Mouse (Mus musculus) liver, embryonic 12.5 days (tissue): Measurements from ENCODE around the gene Tubb5. TPM values are rescaled to one million over a fixed set of nuclear protein-coding genes. Genes with fewer than 3 reads are reported as not detected.

Experiments used
- ATAC-seq: fragments of 200-750 bp; cut with Nextera tagmentation; 2 replicates; pipeline ENCODE4 v1.8.0; 2017; ENCODE audit warnings: moderate number of reproducible peaks, mild to moderate bottlenecking, moderate library complexity
- H3K27ac ChIP-seq: fragments of 300-500 bp; sonication (generic); 2 replicates; pipeline ENCODE4 v1.5.1; 2016; ENCODE audit warnings: mild to moderate bottlenecking
- H3K27me3 ChIP-seq: fragments of 300-500 bp; sonication (generic); replicated peaks from 2 replicates; pipeline ENCODE4 v1.6.1; 2016; ENCODE audit warnings: mild to moderate bottlenecking, moderate library complexity
- H3K36me3 ChIP-seq: fragments of 300-500 bp; sonication (generic); 2 replicates; pipeline ENCODE4 v1.6.1; 2016; ENCODE audit warnings: mild to moderate bottlenecking, moderate library complexity
- H3K4me1 ChIP-seq: fragments of 300-500 bp; sonication (generic); 2 replicates; pipeline ENCODE4 v1.6.1; 2016
- H3K4me2 ChIP-seq: fragments of 300-500 bp; sonication (generic); 2 replicates; pipeline ENCODE4 v1.6.1; 2016; ENCODE audit warnings: mild to moderate bottlenecking, moderate library complexity
- H3K4me3 ChIP-seq: fragments of 300-500 bp; sonication (generic); 2 replicates; pipeline ENCODE4 v1.5.1; 2016; ENCODE audit warnings: mild to moderate bottlenecking, moderate library complexity
- H3K9ac ChIP-seq: fragments of 300-500 bp; sonication (generic); 2 replicates; pipeline ENCODE4 v1.6.1; 2016; ENCODE audit warnings: mild to moderate bottlenecking, moderate library complexity
- H3K9me3 ChIP-seq: fragments of 300-500 bp; sonication (generic); replicated peaks from 2 replicates; pipeline ENCODE4 v1.6.1; 2016; ENCODE audit warnings: mild to moderate bottlenecking, moderate library complexity
- WGBS: fragments of 180-500 bp; shearing (Covaris S2); methylation state at CpG from one replicate; pipeline ENCODE4 v1.1.7; 2016; ENCODE audit not compliant: insufficient replicate concordance; 5-methylcytosine and 5-hydroxymethylcytosine counted together
- polyA plus RNA-seq: library from polyadenylated mRNA; unstranded; fragments of >200 nt; fragmentation: Nextera tagmentation; extraction: Ambion mirVana; gene quantifications from 2 replicates; pipeline ENCODE4 v1.2.1, GENCODE M21; 2016

Tubb5 gene
- polyA plus RNA-seq, 1 experiment from 2014 or later, result 600 TPM

DNA sequence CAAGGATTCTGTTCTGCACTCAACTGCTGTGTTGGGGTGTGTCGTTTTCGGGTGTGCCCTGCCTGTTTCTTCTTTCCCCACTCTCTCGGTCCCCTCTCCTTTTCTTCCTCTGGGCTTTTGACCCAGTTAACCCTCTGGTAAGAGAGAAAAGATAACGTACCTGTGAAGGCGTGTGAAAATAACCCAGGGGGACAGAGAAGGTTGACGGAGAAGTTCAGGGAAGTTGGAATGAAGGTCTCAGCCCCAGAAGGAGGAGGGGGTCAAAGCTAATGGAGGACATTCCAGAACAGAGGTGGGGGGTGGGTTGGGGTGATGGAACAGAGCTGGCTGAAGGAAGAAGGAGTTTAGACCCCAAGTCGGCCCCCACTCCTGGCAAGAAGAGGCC, 30.8 kb upstream of the Tubb5 start:
- Histone ChIP-seq H3K27ac (peak overlapping the region; percentile 78), H3K4me2 (peak overlapping the region; percentile 91), H3K36me3 (peaks cover 7% of the 10 kb centered on the region), H3K4me1 (peaks cover 90% of the 10 kb centered on the region), H3K27me3 (peaks cover 58% of the 10 kb centered on the region), H3K9ac (peak overlapping the region; percentile 62), H3K9me3 (peaks cover 6% of the 10 kb centered on the region; the same call in 1 of the 2 replicates), H3K4me3 (peak overlapping the region; percentile 61)
- ATAC-seq, result no peak
- 6% methylated on average over 7 of the region's 7 CpGs for WGBS

DNA sequence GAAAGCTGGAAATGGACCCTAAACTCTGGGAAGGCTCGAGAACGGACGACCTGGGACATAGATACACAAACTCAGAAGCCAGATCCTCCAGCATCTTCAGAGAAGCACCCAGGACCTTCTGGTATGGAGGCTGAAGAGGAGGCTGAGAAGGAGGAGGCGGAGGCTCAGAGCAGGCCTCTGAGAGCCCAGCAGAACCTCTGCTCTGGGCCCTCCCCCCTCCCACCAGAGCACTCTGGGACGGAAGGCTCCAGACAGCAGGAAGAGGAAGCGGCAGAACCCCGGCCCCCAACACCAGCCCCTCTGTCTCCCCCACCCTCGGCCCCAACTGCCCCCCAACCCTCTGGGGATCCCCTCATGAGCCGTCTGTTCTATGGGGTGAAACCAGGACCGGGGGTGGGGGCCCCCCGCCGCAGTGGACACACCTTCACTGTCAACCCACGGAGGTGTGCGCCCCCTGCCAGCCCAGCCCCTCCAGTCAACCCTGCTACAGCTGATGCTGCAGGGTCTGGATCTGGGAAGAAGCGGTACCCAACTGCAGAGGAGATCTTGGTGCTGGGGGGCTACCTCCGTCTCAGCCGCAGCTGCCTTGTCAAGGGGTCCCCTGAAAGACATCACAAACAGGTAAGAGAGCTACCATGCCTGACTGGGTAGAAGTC, 30.2 kb upstream of the Tubb5 start:
- no peak for ATAC-seq
- Histone ChIP-seq H3K4me3 (peak overlapping the region; percentile 61), H3K36me3 (peaks cover 7% of the 10 kb centered on the region), H3K4me2 (peak overlapping the region; percentile 91), H3K9me3 (peaks cover 6% of the 10 kb centered on the region; the same call in 1 of the 2 replicates), H3K4me1 (peaks cover 83% of the 10 kb centered on the region), H3K27ac (peak overlapping the region; percentile 78), H3K9ac (peak overlapping the region; percentile 62), H3K27me3 (peaks cover 64% of the 10 kb centered on the region)
- WGBS, result 15% methylated on average over 17 of the region's 17 CpGs

DNA sequence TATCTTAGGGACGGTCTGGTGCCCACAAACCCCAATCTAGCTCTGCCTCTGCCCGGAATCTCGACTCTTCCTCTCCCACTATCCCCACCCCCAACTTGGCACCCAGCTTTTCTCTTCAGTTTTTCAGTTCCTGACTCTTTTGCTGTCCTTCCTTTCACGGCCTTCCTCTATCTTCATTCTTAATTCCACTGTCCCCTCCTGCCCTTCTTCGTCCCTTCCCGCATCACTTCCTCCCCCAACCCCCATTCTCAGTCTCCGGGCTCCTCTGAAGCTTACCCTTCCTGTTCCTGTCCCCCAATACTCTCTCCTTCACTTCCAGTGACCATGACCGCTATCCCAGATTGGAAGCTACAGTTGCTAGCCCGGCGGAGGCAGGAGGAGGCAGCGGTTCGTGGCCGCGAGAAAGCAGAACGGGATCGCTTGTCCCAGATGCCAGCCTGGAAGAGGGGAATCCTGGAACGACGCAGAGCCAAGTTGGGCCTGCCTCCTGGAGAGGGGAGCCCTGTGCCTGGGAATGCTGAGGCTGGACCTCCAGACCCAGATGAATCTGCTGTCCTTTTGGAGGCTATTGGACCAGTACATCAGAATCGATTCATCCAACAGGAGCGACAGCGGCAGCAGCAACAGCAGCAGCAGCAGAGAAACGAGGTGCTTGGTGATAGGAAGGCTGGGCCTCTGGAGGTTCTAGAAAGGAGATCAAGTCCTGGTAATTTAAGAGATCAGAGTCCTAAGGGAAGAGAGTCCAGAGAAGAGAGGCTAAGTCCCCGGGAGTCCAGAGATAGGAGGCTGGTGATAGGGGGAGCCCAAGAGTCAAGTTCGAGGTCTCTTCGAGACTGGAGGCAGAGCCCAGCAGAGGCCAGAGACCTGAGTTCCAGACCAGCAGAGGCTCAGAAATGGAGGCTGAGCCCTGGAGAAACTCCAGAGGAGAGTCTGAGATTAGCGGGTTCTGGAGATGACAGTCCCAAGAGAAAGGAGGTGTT, 29.1 kb upstream of the Tubb5 start:
- Histone ChIP-seq H3K4me3 (peak overlapping the region; percentile 61), H3K9me3 (peaks cover 6% of the 10 kb centered on the region; the same call in 1 of the 2 replicates), H3K4me2 (peak overlapping the region; percentile 91), H3K4me1 (peaks cover 77% of the 10 kb centered on the region), H3K27ac (peak overlapping the region; percentile 78), H3K9ac (peak overlapping the region; percentile 66), H3K27me3 (peaks cover 70% of the 10 kb centered on the region), H3K36me3 (peaks cover 7% of the 10 kb centered on the region)
- WGBS, result 4% methylated on average over 26 of the region's 26 CpGs
- ATAC-seq, result no peak

DNA sequence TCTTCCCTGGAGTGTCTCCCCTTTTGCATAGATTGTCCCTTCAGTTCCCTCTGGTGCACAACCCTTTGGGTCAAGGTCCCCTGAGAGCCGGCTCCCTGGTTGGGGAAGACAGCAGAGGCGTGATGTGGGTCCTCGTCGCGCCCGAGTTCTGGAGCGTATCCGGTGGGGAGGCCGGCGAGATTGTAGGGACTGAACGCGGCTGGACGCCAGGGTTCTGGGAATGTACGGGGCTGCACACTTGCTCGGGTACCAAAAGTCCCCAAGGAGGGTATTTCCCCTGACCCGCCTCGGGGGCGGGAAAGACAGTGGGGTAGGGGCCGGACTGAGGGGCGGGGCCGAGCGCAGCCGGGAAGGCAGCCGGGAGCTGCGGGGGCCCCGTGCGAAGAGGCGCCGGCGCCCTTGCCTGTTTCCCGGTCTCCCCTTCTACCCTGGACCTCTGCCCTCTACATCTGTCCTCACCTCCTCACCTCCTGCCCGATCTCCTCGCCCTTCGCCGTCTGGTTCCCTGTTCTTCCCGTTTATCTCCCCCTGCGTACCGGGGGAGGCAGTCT, 28.2 kb upstream of the Tubb5 start:
- Histone ChIP-seq H3K4me1 (peaks cover 81% of the 10 kb centered on the region), H3K4me3 (peak overlapping the region; percentile 61), H3K9ac (peak overlapping the region; percentile 66), H3K36me3 (peaks cover 4% of the 10 kb centered on the region), H3K9me3 (peaks cover 4% of the 10 kb centered on the region; the same call in 1 of the 2 replicates), H3K4me2 (peak overlapping the region; percentile 91), H3K27me3 (peaks cover 70% of the 10 kb centered on the region), H3K27ac (peak overlapping the region; percentile 78)
- under 1% methylated on average over 38 of the region's 38 CpGs for WGBS
- ATAC-seq, result no peak

DNA sequence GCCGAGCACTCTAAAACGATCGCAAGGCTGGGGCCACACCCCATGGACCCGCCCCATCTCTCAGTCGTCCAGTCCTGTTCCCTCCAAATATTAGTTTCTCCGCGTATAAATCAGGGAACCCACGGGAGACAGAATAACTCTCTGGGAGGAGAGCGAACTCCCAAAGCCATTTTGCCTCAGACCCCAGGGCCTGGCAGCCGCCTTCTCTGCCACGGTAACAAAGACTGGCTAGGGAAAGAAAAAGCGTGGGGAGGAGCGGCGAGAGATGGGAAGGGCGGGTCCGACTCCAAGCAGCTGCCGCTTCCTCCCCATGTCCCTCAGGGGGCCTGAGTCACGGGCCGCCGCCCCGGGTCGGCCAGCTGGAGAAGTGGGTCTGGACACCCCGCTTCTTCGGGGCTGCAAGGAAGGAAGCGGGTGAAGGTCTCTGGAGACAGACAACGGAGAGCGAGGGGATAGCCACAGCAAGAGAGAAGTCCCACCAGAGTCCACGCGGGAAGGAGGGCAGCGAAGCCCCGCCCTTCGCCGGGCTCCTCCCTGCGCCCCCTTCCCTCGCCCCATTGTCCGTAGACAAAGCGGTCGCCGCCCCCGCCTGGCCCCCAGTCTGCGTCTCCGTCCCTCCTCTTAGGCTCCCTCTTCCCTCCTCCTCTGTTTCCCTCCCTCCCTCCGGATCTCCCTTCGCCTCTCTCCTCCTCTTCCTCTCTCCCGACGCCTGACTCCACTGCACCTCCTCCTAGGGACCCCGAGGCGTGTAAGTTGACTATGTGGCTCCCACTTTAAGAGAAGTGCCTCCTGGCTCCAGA, 27.6 kb upstream of the Tubb5 start, which contains the start of gene Ppp1r18:
Gene Ppp1r18 (plus strand): TSS at position 113 of the 800 bp plus-strand sequence.
- Histone ChIP-seq H3K4me1 (peaks cover 79% of the 10 kb centered on the region), H3K4me3 (peak within 1 kb of the TSS; percentile 61), H3K9ac (peak within 1 kb of the TSS; percentile 66), H3K9me3 (no peaks in the 10 kb centered on the region), H3K4me2 (peak within 1 kb of the TSS; percentile 91), H3K27me3 (peaks cover 70% of the 10 kb centered on the region), H3K36me3 (no peaks in the 10 kb centered on the region; the same call in 1 of the 2 replicates), H3K27ac (peak within 1 kb of the TSS; percentile 78)
- WGBS, result under 1% methylated on average over 48 of the region's 48 CpGs
- no peak for ATAC-seq

DNA sequence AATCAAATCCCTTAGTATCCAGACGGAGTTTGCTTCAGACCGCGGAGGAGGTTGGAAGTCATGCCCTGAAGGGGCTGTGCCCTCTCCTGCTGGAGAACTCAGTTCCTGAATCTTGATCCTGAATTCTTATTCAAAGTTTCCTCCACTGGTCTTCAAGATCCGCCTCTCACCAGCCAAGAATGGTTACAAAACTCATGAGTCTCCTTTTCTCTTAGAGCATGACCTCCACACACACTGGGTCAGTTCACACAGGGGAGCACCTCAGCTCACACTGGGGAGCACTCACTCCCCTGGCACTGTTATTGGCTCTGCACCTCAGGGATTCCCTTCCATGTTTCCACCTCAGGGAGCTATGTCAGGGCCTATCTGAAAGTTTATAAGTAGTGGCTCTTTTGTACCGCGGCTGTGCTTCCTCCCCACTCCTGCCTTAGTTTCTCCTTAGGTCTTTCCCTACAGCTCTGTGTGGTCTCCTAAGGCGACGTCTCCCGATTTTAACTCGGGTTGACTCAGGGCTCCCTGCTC, 26.8 kb upstream of the Tubb5 start:
- 36% methylated on average over 10 of the region's 10 CpGs for WGBS
- H3K27me3 ChIP-seq, result peaks cover 70% of the 10 kb centered on the region
- H3K9ac ChIP-seq, result peak overlapping the region; percentile 66; the same call in 1 of the 2 replicates
- H3K36me3 ChIP-seq, result no peaks in the 10 kb centered on the region; the same call in 1 of the 2 replicates
- peaks cover 79% of the 10 kb centered on the region for H3K4me1 ChIP-seq
- peak overlapping the region; percentile 91 for H3K4me2 ChIP-seq
- peak overlapping the region; percentile 78; the same call in 1 of the 2 replicates for H3K27ac ChIP-seq
- no peaks in the 10 kb centered on the region for H3K9me3 ChIP-seq
- no peak for ATAC-seq
- peak overlapping the region; percentile 61 for H3K4me3 ChIP-seq

DNA sequence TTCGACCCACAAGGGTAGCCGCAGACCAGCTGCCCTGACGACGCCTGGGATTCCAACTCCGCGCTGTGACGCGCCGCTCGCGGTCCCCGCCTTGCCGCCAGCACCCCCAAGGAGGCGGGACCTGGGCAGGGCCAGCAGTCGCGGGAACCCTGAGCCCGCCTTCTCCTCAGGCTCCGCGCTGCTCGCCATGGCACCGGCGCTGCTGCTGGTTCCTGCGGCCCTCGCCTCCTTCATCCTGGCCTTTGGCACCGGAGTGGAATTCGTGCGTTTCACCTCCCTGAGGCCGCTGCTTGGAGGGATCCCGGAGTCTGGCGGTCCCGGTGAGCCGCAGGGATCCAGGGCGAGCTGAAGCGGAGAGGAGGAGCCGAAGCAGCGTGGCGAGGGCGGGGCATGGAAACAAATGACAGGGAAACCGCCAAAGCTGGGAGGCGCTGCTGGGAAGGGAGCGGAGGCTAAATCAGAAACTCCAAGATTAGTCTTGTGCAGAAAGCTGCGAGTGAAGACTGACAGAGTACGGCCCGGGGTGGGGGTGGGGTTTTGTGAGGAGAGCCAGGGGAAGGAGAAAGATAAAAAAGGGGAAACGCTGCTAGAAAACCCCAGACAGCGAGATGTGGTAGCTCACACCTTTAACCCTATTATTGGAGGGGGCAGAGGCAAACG, 23.2 kb upstream of the Tubb5 start, which contains the start of gene Nrm:
Gene Nrm (plus strand): TSS at position 121 of the 660 bp plus-strand sequence.
- H3K4me1 ChIP-seq, result peaks cover 44% of the 10 kb centered on the region
- H3K36me3 ChIP-seq, result peaks cover 27% of the 10 kb centered on the region
- H3K9ac ChIP-seq, result peak within 1 kb of the TSS; percentile 76
- H3K4me2 ChIP-seq, result peak within 1 kb of the TSS; percentile 85
- peak within 1 kb of the TSS; percentile 80 for H3K27ac ChIP-seq
- WGBS, result under 1% methylated on average over 47 of the region's 47 CpGs
- ATAC-seq, result peak; percentile 95
- H3K27me3 ChIP-seq, result peaks cover 36% of the 10 kb centered on the region
- H3K9me3 ChIP-seq, result no peaks in the 10 kb centered on the region
- H3K4me3 ChIP-seq, result peak within 1 kb of the TSS; percentile 73

DNA sequence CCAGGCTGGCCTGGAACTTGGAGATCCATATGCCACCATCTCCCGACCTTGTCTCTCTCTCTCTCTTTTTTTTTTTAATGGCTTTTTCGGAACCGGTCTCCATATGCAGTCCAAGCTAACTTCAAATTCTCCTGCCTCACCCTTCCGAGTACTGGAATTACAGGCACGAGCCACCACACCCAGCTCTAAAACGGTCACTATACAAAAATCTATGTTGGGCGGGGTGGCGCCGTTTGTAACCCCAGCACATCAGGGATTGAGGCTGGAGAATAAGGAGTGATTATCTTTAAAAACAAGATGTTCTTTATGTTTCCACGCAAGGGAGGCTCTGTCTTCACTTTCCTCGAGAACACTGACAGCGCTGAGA, 22.7 kb upstream of the Tubb5 start:
- no peaks in the 10 kb centered on the region for H3K9me3 ChIP-seq
- ATAC-seq, result peak; percentile 50

DNA sequence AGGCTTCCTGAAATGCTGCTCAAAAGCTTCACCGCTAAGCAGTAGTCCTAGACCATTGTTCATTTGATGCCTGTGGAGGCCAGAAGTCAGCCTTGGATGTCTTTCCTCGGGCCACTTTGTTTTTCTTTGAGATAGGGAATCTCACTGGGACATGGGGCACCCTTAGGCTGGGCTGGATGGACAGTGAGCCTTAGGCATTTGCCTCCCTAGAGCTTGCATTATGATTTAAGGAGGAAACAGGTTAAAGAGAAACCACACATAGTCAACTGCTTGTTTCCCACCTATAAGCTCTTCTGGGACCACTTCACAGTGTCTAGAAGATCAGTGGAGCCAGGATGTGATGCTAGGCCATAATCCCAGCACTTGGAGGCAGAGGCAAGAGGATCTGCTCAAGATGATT, 21.7 kb upstream of the Tubb5 start:
- H3K4me2 ChIP-seq, result no peak overlapping the region
- no peak overlapping the region for H3K4me3 ChIP-seq
- 63% methylated on average over 2 of the region's 2 CpGs for WGBS
- no peaks in the 10 kb centered on the region for H3K9me3 ChIP-seq
- H3K27me3 ChIP-seq, result peaks cover 21% of the 10 kb centered on the region
- no peak overlapping the region for H3K9ac ChIP-seq
- peaks cover 38% of the 10 kb centered on the region for H3K36me3 ChIP-seq
- no peak overlapping the region for H3K27ac ChIP-seq
- peaks cover 29% of the 10 kb centered on the region for H3K4me1 ChIP-seq
- no peak for ATAC-seq

More for the DNA sequence above, 22.7 kb upstream of the Tubb5 start:
- H3K27ac ChIP-seq, result peak overlapping the region; percentile 80
- H3K36me3 ChIP-seq, result peaks cover 29% of the 10 kb centered on the region
- peak overlapping the region; percentile 85 for H3K4me2 ChIP-seq
- H3K4me3 ChIP-seq, result peak overlapping the region; percentile 73
- 5% methylated on average over 12 of the region's 12 CpGs for WGBS
- H3K27me3 ChIP-seq, result peaks cover 31% of the 10 kb centered on the region
- H3K9ac ChIP-seq, result peak overlapping the region; percentile 76
- peaks cover 39% of the 10 kb centered on the region for H3K4me1 ChIP-seq

DNA sequence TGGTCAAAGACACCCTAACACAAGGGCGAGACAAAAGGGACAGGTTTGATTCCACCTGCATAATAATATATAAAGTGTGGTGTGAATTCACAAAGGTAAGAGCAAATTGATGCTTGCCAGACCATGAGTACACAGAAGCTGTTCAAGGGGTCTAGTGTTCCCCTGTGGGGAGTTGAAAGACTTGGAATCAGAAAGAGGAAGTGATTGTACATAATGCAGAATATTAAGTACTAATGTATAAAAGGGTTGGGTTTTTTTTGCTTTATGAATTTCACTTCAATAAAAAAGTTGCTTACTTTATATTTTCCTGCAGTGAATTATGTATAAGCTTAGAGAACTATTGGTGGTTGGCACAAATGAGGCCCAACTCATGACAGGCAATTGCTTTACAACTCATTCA, 21.3 kb upstream of the Tubb5 start:
- H3K27me3 ChIP-seq, result peaks cover 17% of the 10 kb centered on the region
- ATAC-seq, result no peak

More for the DNA sequence above, 21.3 kb upstream of the Tubb5 start:
- Histone ChIP-seq H3K4me1 (peaks cover 24% of the 10 kb centered on the region), H3K27ac (no peak overlapping the region), H3K4me2 (no peak overlapping the region), H3K9ac (no peak overlapping the region), H3K9me3 (no peaks in the 10 kb centered on the region), H3K36me3 (peaks cover 42% of the 10 kb centered on the region), H3K4me3 (no peak overlapping the region)
- WGBS, result 85% methylated on average over 1 of the region's 1 CpGs
